Comparison of ENCODE assay signal across 8 mouse cellular contexts in genomic region chr12:55354904-55355303, GRCm38 (mm10). TPM values are rescaled to one million over a fixed set of nuclear protein-coding genes. Genes with fewer than 3 reads are reported as not detected.
DNase-seq lines count a peak whose midpoint lies in the region; ATAC-seq and TF ChIP-seq lines count a peak whose summit lies in the region.

No protein-coding gene starts in this region.

- no peak; the same call in 1 of the 2 replicates for ATAC-seq in heart, embryonic 12.5 days (ENCODE audit: insufficient number of reproducible peaks, low FRiP score)
- ATAC-seq in megakaryocyte-erythroid progenitor cell, adult 5-6 weeks (replicated peaks; ENCODE audit: low FRiP score, low TSS enrichment, poor library complexity, severe bottlenecking), result peak; percentile 71

- WGBS in heart, adult 2 months, result 22% methylated on average over 4 of the region's 4 CpGs
- 57% methylated on average over 4 of the region's 4 CpGs for WGBS in heart, embryonic 12.5 days

- peaks cover under 1% of the 10 kb centered on the region; the same call in 1 of the 2 replicates for H3K79me2 ChIP-seq in heart, adult 2 months (replicated peaks; ENCODE audit: control insufficient read depth, insufficient read depth, low read length)

- peak in 1 of 2 experiments; percentile 13 for DNase-seq in heart, adult 2 months
- DNase-seq in T-cell, adult 2 months (ENCODE audit: low spot score), result peak; percentile 25
- peak; percentile 56 for DNase-seq in heart, postnatal 4 days
- peak; percentile 57 for DNase-seq in layer of hippocampus, adult 11-12 months (ENCODE audit: low spot score)
- peak; percentile 48 to 50 for DNase-seq in thymus, postnatal 36 days

- TF ChIP-seq EP300 in heart, adult 2 months (IDR thresholded peaks at IDR 0.05; ENCODE audit: insufficient read depth, low read depth, low read length), result no peak

- no peaks in the 10 kb centered on the region for H3K36me3 ChIP-seq in heart, adult 2 months (ENCODE audit: control insufficient read depth, insufficient read depth, low read length)
- H3K36me3 ChIP-seq in heart, embryonic 12.5 days, result no peaks in the 10 kb centered on the region

- TF ChIP-seq CTCF in heart, adult 2 months (IDR thresholded peaks at IDR 0.05), result peak; percentile 83
- TF ChIP-seq CTCF in cortical plate, adult 2 months (IDR thresholded peaks at IDR 0.05; ENCODE audit: extremely low read depth, insufficient read depth, low read length), result peak; percentile 52

- no peaks in the 10 kb centered on the region for H3K9me3 ChIP-seq in heart, embryonic 12.5 days (replicated peaks)

- no peaks in the 10 kb centered on the region for H3K4me1 ChIP-seq in heart, adult 2 months (ENCODE audit: control insufficient read depth, insufficient read depth, low read length)
- H3K4me1 ChIP-seq in heart, embryonic 12.5 days (replicated peaks), result no peaks in the 10 kb centered on the region
- no peaks in the 10 kb centered on the region for H3K4me1 ChIP-seq in cortical plate, adult 2 months (ENCODE audit: control insufficient read depth, insufficient read depth, low read length)

- H3K4me2 ChIP-seq in heart, embryonic 12.5 days, result no peak overlapping the region

- intact Hi-C loops in heart, adult 2 months (cut with DNase I), result loop anchor here (1.0 to 5.0 kb wide), 4 partner anchors 38 to 144 kb away; no protein-coding TSS in a partner anchor

- no peak overlapping the region for H3K9ac ChIP-seq in heart, adult 2 months (ENCODE audit: low read depth, low read length)
- no peak overlapping the region for H3K9ac ChIP-seq in heart, embryonic 12.5 days

- no peak overlapping the region for H3K4me3 ChIP-seq in heart, adult 2 months
- H3K4me3 ChIP-seq in heart, embryonic 12.5 days, result no peak overlapping the region
- H3K4me3 ChIP-seq in cortical plate, adult 2 months (ENCODE audit: insufficient read depth, low read length), result no peak overlapping the region

- H3K27me3 ChIP-seq in heart, adult 2 months (ENCODE audit: control insufficient read depth, insufficient read depth, low read length), result no peaks in the 10 kb centered on the region
- no peaks in the 10 kb centered on the region for H3K27me3 ChIP-seq in heart, embryonic 12.5 days (replicated peaks)

- TF ChIP-seq POLR2A in heart, adult 2 months (IDR thresholded peaks at IDR 0.05; ENCODE audit: insufficient read depth, low read depth, low read length), result no peak
- no peak for TF ChIP-seq POLR2A in cortical plate, adult 2 months (IDR thresholded peaks at IDR 0.05; ENCODE audit: extremely low read depth, insufficient read depth, low read length)

- H3K27ac ChIP-seq in heart, adult 2 months, result no peak overlapping the region
- no peak overlapping the region for H3K27ac ChIP-seq in heart, embryonic 12.5 days (ENCODE audit: poor library complexity, severe bottlenecking)
- H3K27ac ChIP-seq in cortical plate, adult 2 months (ENCODE audit: insufficient read depth, low read length), result no peak overlapping the region

RNA-seq across cellular contexts. Expression of gene Psma6, which starts 29.1 kb away (rescaled TPM):
- 100 to 1,000 TPM; 140 to 163 TPM for total RNA-seq in heart, adult 2 months (2021)
- 70.9 and 117 TPM in 2 replicates for polyA plus RNA-seq in heart, adult 2 months (2012; rRNA removed)
- polyA plus RNA-seq in heart, embryonic 12.5 days (2016; fragmentation: Nextera tagmentation; extraction: Ambion mirVana), result 298 and 308 TPM in 2 replicates
- 127 and 129 TPM in 2 replicates for polyA plus RNA-seq in cortical plate, adult 2 months (2012; rRNA removed)
- 100 to 1,000 TPM; 192 to 195 TPM for total RNA-seq in heart, postnatal 4 days (2021)
- 335 and 357 TPM in 2 replicates for total RNA-seq in megakaryocyte-erythroid progenitor cell, adult 5-6 weeks (2014; fragmentation: Nextera tagmentation)
- 358 and 418 TPM in 2 replicates for total RNA-seq in megakaryocyte-erythroid progenitor cell, adult 5-6 weeks (2017)

RNA-seq across cellular contexts. Expression of gene Ppp2r3c, which starts 52.1 kb away (rescaled TPM):
- 10 to 100 TPM in 1 of 2 experiments, 1 to 10 TPM in 1; 8.0 to 11.8 TPM for total RNA-seq in heart, adult 2 months (2021)
- 2.5 and 4.4 TPM in 2 replicates for polyA plus RNA-seq in heart, adult 2 months (2012; rRNA removed)
- 11.6 and 12.7 TPM in 2 replicates for polyA plus RNA-seq in heart, embryonic 12.5 days (2016; fragmentation: Nextera tagmentation; extraction: Ambion mirVana)
- polyA plus RNA-seq in cortical plate, adult 2 months (2012; rRNA removed), result 10.5 and 10.9 TPM in 2 replicates
- total RNA-seq in heart, postnatal 4 days (2021), result 10 to 100 TPM; 11.7 to 12.9 TPM
- total RNA-seq in megakaryocyte-erythroid progenitor cell, adult 5-6 weeks (2014; fragmentation: Nextera tagmentation), result 29.6 and 36.6 TPM in 2 replicates
- total RNA-seq in megakaryocyte-erythroid progenitor cell, adult 5-6 weeks (2017), result 24.5 and 28.1 TPM in 2 replicates

RNA-seq across cellular contexts. Expression of gene 1110008L16Rik, which starts 55.5 kb away (rescaled TPM):
- 10 to 100 TPM in 1 of 2 experiments, 1 to 10 TPM in 1; 9.8 to 11.4 TPM for total RNA-seq in heart, adult 2 months (2021)
- 4.0 and 8.5 TPM in 2 replicates for polyA plus RNA-seq in heart, adult 2 months (2012; rRNA removed)
- 12.1 and 12.2 TPM in 2 replicates for polyA plus RNA-seq in heart, embryonic 12.5 days (2016; fragmentation: Nextera tagmentation; extraction: Ambion mirVana)
- 7.0 and 7.8 TPM in 2 replicates for polyA plus RNA-seq in cortical plate, adult 2 months (2012; rRNA removed)
- total RNA-seq in heart, postnatal 4 days (2021), result 10 to 100 TPM; 10.7 to 11.1 TPM
- 31.6 and 45.5 TPM in 2 replicates for total RNA-seq in megakaryocyte-erythroid progenitor cell, adult 5-6 weeks (2014; fragmentation: Nextera tagmentation)
- 40.3 and 47.5 TPM in 2 replicates for total RNA-seq in megakaryocyte-erythroid progenitor cell, adult 5-6 weeks (2017)
